Mouse (Mus musculus) cerebellum, adult 18-20 months (tissue): ENCODE data around the gene Fam3c.

Experiments used
- DNase-seq, 2 experiments: peaks; one replicate each; pipeline ENCODE4 v3.0.0; 2021

Gene Fam3c

DNA sequence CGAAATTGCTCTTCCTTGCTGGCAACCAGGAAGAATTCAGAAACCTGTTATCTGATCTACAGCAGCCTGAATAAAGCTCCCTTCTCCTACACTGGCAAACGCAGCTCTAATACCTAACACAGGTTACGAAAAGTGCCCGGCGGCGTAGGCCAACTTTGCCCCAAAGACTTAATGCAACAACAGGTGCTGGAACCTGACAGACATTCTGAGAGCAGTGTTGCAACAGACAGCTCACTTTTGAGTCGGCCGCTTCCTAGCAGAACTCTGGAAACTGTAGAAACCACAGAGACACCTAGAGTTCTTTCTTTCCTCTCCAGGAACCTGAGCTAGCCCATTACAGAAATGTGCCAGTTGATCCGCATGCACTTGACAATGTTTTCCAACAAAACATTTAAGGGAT, 4.5 kb downstream of the Fam3c start:
- DNase-seq, result no peak

DNA sequence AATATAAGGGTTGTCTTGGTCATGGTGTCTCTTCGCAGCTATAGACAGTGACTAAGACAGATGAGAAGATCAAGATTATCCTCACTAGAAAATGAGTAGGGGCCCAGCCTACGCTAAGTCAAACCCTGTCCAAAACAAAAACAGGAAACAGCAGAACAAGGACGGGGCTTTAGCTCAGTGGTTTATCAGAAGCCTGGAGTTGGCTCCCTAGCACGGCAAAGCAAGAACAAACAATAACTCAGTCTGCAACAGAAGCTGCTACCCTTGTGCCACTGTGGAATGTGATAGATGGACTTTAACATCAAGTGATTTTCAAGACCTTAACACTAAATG, 5.8 kb downstream of the Fam3c start:
- no peak for DNase-seq

DNA sequence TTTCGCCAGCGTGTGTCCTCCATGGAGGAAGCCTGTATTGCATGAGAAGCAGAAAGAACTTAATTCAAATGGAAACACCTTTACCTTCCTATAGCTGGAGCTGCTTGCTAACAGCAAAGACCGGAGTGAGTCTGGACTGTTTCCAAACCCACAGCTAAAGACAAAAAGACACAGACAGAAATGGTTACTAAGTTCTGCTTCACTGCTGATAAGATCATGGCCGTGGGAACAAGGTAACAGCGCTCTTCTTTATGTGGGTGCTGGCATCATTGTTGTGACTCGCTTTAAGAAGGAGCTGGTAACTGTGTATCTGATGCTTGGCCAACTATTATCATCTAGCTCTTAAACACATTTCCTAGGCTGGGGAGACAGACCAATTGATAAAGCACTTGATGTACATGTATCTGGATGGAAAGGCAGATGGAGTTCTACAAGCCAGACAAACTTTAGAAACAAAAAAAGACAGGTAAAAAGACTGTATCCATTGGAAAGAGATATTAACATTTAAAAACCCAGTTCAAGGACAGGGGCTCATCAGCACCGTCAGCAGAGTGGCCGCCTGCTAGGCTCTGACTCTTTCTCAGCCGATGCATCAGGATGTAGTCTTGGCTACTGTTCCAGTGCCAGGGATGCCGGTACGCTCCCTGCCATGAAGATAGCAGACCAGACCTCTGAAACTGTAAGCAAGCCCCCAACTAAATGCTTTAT, 6.4 kb downstream of the Fam3c start:
- no peak for DNase-seq

DNA sequence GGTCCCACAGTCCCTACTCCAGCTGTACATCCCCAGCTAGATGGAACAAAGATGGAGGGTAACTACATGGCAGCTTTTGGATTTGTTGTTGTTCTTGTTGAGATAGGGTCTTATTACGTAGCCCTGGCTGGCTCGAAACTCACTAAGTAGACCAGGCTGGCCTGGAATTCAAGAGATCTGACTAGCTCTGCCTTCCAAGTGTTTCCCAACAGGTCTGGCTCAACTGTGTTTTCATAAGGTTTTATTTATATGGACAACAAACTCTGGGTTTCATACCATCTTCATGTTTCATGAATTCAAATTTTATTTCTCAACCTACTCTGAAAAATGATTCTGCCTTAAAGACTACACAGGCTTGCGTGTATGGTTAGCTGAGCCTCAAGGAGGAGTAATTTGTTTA, 7.1 kb downstream of the Fam3c start:
- DNase-seq, result no peak

DNA sequence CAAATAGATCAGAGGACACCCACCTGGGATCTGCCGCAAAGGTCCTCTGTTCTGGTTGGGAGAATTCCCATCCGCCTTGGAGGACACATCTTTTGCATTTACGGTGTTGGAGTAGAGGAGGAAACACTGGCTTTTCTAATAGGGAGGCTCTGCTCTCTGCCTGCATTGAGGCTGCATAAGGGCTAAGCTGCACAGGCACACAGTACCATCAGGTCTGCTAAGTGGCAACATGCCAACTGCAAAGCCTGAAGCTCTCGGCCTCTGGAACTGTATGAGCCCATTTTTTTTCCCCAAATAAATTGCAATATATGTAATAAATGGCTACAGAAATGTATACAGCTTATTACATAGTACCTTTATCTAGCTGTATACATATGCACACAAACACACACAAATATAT, 7.9 kb downstream of the Fam3c start:
- no peak for DNase-seq

DNA sequence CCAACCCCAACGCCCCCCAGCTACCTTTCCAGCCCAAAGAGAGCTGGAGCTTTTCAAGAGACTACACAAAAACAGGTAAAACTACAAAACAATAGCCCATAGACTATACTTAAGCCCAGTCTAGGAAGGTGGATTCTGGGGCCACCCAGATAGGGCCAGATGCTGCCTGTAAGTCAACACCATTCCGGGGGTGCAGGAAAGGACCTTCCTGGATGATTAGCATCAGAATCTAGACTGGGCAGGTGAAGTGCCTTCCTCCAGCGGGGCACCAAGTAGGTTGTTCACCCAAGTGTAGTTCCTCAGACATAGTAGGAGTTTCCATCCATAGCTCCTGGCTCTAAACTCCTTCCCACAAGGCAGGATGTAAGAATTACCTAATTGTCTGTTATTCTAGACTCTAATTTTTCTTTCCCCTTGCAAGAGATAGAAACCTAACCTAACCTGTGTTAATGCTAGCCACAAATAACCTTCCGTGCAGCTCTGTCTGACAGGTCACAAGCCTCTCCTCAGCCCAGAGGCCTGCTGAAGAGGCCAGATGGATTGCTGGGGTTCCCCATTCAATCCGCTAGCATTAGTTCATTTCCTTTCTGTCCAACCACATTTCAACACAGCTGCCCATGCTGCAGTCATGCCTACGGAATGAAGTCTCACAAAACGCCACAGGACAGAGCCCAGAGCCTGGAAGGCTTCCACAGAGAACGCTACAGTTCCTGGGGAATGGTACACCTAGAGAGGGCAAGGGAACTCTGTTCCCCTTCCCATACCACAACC, 8.7 kb downstream of the Fam3c start:
- no peak for DNase-seq

DNA sequence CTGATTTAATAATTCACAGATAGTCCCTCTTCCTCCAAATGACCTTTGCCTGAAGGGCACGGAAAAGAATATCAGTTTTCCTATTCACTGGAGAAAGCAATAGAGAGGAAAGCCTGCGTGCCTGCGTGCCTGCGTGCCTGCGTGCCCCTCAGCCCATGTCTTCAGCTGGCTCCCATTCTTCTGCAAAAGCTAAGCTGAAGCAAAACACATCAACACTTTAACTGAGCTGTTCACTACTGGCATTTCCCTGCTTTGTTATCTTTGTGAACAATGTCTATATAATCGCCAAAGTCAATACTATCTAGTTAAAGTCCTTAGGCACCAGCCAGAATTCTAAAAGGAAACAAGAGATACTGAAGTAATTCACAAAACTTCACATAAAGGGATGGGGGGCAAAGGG, 11.6 kb downstream of the Fam3c start:
- no peak for DNase-seq

DNA sequence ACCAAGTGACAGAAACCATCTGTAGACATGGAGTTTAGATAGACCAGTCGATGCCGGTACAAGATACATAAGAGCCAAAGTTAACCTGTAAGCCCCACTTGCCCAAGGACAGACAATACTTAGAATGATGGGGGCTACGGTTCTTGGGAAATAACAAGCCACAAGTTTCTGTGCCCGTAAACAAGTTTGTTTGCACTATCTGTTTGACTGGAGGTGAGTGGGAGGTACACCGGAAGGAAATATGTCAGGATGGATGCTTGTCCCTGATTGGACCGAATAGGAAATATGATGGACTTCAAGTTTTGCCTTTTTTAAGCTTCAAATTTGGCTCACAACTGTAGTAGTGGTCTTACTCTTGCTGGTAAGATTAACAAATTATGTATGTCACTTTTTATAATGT, 12.3 kb downstream of the Fam3c start:
- no peak for DNase-seq

DNA sequence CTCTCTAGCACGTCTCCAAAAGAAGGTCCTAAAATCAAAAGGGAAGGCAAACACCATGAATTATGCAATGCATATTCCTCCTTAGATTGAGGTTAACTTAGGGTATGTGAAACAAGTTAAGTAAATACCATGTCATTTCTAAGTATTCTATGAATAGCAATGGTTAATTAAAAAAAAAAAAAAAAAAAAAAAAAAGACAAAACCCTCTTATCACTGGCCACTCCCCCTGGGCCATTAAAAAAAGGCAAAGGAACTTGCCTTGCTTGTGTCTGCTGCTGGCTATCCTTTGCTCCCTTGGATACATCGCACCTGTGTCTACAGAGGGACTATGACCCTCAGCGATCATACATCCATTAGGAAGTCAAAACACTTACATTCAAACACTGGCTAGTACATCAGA, 12.8 kb downstream of the Fam3c start:
- no peak for DNase-seq

DNA sequence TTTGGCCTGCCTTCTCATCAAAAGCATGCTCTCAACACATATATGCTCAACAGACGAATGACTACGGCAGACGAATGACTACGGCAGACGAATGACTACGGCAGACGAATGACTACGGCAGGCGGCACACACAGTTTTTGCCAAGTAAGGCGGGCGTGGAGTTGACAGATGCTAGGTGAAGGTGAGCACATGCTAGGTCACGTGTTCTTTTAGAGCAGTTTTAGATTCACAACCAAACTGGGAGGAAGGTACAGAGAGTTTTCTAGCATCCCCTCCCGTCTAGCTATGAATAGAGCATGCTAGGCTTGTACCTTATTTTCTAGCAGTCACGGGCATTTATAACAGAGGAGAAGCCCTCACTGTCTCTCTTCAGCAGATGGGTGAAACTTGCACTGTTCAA, 15.3 kb downstream of the Fam3c start:
- no peak for DNase-seq

DNA sequence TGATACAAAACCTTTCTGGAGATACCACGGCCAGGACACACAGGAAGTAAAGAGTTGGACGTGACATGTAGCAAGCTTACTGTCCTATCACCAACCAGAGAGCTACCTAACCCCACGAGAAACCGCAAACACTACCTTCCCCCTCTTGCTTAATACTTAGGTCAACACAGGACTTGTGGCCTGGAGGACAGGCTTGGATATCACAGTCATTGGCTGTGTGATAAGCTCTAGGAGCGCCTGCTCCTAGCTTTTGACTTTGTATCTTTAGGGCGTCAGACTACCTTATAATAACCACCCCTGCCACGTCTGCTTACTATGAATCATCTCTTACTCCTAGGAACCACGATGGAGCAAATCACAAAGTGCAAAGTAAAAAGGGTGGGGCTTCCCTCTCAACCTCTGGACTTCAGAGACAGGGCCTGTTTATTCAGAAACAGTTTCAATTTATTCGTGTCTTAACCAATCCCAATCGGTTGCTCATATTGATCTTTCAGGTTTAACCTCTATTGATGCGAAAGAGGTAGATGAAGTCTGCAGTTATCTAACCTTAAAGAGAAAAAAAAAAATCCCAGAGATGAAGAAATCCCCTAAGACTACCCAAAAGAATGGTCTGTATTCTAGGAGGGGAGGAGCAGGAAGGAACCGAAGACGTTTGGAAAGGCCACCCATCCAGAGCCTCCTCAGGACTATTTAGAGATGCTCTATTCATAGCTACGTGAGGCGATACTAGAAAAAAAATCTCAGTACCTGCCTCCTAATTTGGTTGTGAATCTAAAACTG, 16.1 kb downstream of the Fam3c start:
- no peak for DNase-seq

DNA sequence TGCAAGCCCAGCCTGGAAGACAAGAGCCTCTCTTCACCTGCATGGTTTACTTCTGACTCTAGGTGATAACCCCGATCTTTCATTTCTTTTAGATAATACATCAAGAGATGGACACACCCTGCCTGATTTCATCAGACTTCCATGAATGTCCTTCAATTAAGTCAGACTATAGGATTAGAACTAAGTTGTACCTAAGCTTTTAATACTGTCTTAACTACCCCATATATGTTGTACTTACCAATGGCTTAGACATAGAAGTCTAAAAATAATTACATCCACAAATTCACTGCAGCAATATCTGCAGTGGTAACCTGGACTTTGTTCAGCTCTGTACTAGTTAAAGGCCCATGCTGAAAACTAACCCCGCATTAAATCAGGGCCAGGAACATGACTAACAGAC, 23.5 kb downstream of the Fam3c start:
- no peak for DNase-seq

DNA sequence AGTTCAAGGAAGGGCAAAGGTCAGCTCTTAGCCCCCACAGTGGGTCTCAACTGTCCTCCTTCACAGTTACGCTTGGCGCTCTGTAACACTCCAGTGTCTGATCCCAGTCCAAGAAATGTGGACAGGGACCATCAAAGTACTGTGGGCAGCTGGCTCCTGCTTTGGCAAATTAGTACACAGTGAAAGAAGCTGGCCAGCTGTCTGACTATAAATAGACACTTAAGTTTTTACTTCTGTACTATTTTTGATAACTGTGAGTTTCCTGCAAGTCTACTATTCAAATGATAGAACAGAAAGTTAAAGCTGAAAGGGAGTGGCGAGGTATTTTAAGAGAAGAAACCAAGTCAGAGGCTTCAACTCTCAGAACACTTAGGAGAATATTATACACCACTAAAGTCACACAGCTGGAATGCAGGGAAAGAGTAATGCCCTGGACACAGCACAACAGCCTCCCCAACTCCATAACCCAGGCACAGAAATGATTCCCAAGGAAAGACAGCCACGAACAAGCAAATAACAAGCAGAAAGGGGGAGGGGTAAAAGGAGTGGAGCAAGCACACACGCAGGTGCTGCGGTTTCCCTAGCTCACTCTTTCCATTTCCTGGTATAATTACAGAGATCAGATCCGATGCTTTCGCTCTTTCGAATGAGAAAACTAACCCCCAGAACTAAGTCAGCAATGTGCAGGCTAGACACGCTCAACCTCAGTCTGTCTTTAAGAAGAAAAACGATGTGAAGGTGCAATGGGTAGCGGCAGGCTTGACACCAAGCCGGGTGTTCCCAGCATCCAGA, 25.7 kb downstream of the Fam3c start:
- DNase-seq, result no peak

DNA sequence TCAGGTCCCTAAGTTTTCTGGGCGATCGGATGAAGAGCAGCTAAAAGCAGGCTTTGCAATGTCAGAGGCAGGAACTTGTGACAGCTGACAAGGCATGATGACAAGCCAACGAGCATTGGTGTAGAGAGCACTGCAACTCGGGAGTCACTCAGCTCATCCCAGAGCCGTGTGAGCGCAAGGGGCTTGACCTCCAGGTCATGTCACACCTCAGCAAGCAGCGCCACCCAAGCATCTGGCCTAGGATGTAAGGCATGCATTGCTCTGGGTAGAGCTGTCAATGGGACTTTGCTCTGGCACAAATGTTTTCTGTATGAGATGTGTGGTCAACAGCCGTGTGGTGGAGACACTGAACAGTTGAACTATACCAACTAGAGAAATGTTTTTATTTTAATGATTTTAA, 28.1 kb downstream of the Fam3c start:
- DNase-seq, result no peak

DNA sequence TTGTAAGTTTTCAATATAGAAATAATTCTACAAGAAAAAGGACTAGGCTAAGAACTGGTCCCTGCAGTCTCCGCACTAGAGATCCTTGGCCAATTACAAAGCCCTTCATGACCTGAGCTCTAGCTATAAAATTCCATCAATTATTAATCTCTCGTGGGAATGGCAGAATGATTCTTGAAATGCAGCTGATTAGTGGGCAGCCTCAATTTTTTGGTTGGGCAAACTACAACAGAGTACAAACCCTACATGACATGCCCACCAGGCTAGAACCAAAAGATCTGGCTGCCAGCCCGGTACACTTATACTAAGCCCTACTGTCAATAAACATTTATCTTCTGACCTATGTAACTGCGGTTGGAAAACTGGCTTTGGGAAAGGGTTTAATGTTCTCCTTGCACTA, 29.0 kb downstream of the Fam3c start:
- DNase-seq, result no peak

DNA sequence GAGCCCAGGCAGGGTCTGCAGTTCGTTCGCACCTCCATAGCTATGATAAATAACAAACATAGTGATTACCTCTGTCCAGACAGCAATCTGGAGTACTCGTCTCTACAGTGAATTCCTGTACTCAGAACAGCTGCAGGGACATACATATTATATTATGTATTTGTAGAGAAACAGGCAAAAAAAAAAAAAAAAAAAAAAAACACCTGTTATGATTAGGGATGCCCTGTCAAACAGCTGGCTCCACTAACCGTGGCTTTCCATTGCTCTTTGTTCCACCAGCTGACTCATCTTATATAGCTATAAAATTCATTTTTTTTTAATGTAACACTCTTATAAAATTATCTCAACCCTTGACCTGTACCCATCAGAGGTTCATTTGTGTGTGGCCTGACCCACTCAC, 29.8 kb downstream of the Fam3c start:
- DNase-seq, result no peak

DNA sequence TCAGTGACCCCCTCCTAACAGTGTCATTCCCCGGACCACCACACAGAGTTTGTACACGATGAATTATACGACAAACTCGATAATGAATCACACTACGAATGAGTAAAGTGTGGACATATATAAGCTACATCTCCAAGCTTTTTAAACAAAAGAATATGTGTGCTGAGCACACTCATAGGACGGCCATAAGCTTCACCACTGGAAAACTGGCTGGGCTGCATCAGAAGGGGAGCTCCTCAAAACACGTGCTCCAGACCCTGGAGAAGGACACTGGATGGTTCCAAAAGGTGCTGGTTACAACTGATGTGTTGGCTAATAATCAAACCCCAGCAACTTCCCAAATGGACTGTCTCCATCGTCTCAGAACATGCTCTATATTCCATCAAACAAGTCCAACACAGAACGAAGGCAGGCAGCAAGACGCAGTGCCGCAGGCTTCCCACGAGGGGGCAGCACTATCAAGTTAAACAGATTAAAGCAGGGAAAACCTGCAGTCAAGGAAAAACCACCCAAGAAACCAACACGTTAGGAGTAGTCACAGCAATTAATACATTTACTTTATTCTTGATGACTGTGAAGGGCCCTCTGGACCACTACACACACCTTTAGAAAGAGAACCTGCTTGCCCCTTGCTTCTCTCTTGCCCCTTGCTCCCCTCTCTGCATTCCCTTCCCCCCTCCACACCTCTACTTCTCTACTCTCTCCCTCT, 30.5 kb downstream of the Fam3c start:
- peak; percentile 65 to 76 for DNase-seq

DNA sequence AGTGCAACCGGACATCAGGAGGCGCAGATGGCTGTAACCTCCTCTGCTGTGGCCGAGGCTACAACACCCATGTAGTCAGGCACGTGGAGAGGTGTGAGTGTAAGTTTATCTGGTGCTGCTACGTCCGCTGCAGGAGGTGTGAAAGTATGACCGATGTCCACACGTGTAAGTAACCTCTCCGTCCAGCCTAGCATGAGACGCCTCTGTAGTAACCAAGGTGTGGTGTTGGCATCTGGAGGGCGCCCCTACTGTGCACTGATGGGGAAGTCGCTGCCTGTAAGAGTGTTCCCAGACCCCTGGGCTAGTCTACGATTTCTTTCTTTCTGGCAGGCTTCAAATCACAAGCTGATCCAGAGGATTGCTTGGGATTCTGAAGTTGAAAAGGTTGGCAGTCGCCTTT, 58.0 kb downstream of the Fam3c start:
- no peak for DNase-seq

DNA sequence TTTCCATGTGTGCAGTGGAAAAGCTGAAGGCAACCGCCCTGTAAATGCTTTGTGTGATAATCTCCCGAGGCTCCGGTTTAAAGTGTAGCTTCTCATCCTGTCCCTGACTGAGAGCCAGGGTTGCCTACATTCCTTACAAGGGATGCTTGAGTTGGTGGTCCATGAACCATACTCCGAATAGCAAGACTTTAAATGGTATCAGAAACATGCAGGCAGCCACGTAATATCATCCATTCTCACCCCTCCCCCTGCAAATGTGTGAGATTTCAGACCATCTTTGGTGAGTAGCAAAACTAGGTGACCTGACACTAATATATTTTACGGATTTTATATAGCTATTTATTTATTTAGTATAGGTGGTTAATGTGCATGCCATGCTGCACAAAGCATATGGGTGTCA, 59.0 kb downstream of the Fam3c start:
- DNase-seq, result no peak

DNA sequence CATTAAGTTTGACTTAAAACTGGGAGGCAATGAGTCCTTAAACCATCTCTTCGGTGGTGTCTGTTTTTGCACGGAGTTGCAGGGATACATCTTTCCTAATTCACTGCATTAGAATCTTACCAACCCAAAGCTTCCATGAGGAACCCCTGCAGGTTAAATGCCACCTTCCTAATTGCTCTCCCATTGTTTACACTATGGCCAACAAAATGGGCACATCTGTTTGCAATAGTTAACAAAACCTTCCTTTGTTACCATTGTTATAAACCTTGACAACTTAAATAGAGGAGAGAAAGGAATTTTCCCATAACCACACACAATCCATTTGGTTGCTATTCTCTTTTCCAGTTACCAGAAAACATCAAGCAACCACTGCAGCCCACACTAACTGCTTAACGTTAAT, 62.1 kb downstream of the Fam3c start:
- DNase-seq, result no peak

DNA sequence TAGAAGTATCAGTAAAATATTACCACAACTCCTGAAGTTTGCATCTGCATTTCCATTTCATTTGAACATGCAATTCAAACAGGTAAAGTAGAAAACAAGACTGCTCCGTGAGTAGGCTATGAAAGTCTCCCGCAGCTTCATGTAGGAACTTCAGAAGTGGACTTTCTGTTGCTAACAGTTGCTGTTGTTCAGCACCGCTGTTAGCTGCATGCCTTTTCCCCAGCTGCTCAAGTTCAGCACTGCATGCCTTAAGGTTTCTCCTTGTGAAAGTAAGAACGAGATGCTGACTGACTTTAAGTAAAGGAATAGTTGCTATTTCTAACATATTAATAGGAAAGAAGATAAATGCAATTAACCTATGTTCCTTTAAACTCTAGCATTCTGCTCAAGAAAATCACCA, 64.0 kb downstream of the Fam3c start:
- no peak for DNase-seq

DNA sequence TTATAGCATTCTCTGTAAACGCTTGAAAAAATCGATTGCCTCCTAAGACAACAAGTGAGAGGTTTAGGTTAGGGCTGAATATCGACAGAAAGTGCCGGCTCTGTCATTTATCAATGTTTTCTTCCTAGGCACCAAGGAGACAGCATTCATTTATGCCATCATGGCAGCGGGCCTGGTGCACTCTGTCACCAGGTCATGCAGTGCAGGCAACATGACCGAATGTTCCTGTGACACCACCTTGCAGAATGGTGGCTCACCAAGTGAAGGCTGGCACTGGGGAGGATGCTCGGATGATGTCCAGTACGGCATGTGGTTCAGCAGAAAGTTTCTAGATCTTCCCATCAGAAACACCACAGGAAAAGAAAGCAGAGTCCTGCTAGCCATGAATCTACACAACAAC, 65.3 kb downstream of the Fam3c start:
- no peak for DNase-seq
